Mouse (Mus musculus): ENCODE data around the gene Ets1. TPM values are rescaled to one million over a fixed set of nuclear protein-coding genes. Genes with fewer than 3 reads are reported as not detected.

Ets1 gene
- polyA plus RNA-seq, 1 experiment, result 1.1 TPM

DNA sequence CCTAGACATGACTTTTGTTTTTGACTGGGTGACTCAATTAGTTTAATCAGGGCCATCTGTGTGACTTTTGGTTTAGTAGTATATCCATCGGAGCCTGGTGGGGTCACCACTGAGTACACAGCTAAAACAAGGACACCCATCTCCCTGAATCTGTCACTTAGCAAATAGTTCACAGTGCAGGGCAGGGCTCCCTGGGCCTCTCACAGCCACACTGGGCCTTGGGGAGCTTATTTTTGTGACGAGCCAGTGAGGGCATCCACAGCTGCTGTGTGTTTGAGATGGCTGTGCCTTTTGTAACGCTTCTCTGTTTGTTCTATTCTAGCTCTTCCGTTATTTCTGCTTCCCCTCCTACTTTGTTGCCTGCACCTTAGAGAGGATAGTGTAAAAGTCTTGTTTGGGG is 90.6 kb downstream of the Ets1 start:
- TF ChIP-seq CTCF (IDR thresholded peaks at IDR 0.05; ENCODE audit: control insufficient read depth, insufficient read depth, insufficient replicate concordance, low read depth, low read length) (no peak), POLR2A (IDR thresholded peaks at IDR 0.05; ENCODE audit: control insufficient read depth, low read depth, low read length) (no peak)
- Histone ChIP-seq H3K27ac (ENCODE audit: control insufficient read depth, insufficient read depth, low read depth, low read length) (no peak overlapping the region), H3K4me1 (ENCODE audit: control insufficient read depth, insufficient read depth, low read length) (no peaks in the 10 kb centered on the region), H3K4me3 (ENCODE audit: control insufficient read depth, low read depth, low read length) (no peak overlapping the region), H3K27me3 (ENCODE audit: control insufficient read depth, insufficient read depth, low read length) (no peaks in the 10 kb centered on the region), H3K36me3 (ENCODE audit: control insufficient read depth, insufficient read depth, low read length) (no peaks in the 10 kb centered on the region)

DNA sequence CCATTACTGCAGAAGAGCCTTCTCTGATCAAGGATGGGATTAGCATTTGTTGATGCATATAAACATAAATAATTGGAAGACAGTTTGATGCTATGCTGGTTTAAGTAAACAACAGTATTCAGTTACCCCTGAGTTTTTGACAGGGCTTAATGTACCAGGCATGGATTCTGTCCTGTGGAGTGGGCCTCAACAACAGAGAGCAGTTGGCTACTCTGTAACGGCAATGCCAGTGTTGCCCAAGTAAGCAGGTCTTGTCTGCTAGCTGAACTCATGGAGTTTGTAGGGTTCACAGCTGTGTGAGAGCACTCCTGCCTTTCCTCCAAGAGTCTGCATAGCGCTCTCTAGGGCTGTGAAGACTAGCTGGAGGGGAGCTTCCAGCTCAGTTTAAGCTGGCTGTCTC is 91.0 kb downstream of the Ets1 start:
- no peaks in the 10 kb centered on the region for H3K4me1 ChIP-seq (ENCODE audit: control insufficient read depth, insufficient read depth, low read length)

DNA sequence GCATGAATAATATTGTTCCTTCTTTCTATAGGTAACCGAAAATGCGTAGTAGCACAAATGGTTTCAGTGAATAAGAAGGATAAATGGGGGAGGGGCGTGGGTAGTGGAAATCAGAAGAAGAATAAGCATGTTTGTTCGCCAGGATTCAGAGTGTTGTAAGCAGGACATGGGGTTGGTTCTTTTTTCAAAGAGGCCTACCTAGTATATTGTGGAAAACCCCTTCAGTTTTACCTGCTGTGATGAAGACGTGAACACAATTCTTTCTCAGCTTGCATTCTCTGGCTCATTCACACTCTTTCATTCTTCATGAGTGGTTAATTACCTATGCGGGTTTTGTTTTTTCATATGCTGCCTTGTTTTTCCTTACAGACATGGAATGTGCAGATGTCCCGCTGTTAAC is 92.3 kb downstream of the Ets1 start:
- no peak for TF ChIP-seq CTCF (IDR thresholded peaks at IDR 0.05; ENCODE audit: control insufficient read depth, insufficient read depth, insufficient replicate concordance, low read depth, low read length)
- Histone ChIP-seq H3K4me3 (ENCODE audit: control insufficient read depth, low read depth, low read length) (no peak overlapping the region), H3K4me1 (ENCODE audit: control insufficient read depth, insufficient read depth, low read length) (no peaks in the 10 kb centered on the region), H3K27ac (ENCODE audit: control insufficient read depth, insufficient read depth, low read depth, low read length) (no peak overlapping the region), H3K36me3 (ENCODE audit: control insufficient read depth, insufficient read depth, low read length) (no peaks in the 10 kb centered on the region), H3K27me3 (ENCODE audit: control insufficient read depth, insufficient read depth, low read length) (no peaks in the 10 kb centered on the region)

More for the DNA sequence above, 91.0 kb downstream of the Ets1 start:
- Histone ChIP-seq H3K4me3 (ENCODE audit: control insufficient read depth, low read depth, low read length) (no peak overlapping the region), H3K36me3 (ENCODE audit: control insufficient read depth, insufficient read depth, low read length) (no peaks in the 10 kb centered on the region), H3K27me3 (ENCODE audit: control insufficient read depth, insufficient read depth, low read length) (no peaks in the 10 kb centered on the region), H3K27ac (ENCODE audit: control insufficient read depth, insufficient read depth, low read depth, low read length) (no peak overlapping the region)
- no peak for TF ChIP-seq POLR2A (IDR thresholded peaks at IDR 0.05; ENCODE audit: control insufficient read depth, low read depth, low read length)
- TF ChIP-seq CTCF (IDR thresholded peaks at IDR 0.05; ENCODE audit: control insufficient read depth, insufficient read depth, insufficient replicate concordance, low read depth, low read length), result no peak

DNA sequence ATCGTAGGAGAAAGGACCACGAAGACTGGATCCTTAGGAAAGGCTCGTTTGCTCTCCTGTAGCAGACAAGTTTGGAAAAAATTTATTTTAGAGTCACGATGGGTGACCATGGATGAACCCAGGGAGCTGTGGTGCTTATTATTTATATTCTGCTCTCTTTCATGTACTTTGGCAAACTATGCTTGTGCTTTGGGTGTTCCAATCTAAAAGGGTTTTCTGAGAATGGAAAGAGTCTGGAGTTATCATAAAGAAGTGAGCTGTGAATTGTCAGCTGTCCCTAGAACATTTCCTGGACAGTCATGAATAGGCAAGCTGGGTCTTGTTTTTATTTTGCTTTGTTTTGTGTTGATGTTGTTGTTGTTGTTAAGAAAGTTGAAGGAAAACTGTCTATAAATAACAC is 92.8 kb downstream of the Ets1 start:
- no peaks in the 10 kb centered on the region for H3K36me3 ChIP-seq (ENCODE audit: control insufficient read depth, insufficient read depth, low read length)
- TF ChIP-seq POLR2A (IDR thresholded peaks at IDR 0.05; ENCODE audit: control insufficient read depth, low read depth, low read length) (no peak), CTCF (IDR thresholded peaks at IDR 0.05; ENCODE audit: control insufficient read depth, insufficient read depth, insufficient replicate concordance, low read depth, low read length) (no peak)

DNA sequence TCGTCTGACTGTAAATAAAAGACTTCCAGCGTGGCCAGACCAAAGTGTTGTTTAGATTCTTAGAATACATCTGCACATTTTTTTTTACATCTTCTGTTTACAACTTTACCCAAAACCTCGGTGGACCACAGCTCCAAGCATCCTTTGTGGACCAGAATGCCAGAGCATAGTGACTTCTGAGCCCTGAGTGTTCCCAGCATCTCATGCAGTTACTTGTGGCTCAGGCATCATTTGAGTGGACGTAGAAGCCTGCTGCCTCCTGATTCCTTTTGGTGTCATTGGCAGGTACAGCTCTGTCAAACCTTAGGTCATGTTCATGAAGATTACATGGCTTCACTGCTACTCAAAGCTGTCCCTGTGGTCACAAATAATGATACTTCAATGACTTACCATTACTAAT is 93.2 kb downstream of the Ets1 start:
- Histone ChIP-seq H3K4me1 (ENCODE audit: control insufficient read depth, insufficient read depth, low read length) (peaks cover 2% of the 10 kb centered on the region; the same call in 1 of the 2 replicates), H3K36me3 (ENCODE audit: control insufficient read depth, insufficient read depth, low read length) (no peaks in the 10 kb centered on the region), H3K27me3 (ENCODE audit: control insufficient read depth, insufficient read depth, low read length) (no peaks in the 10 kb centered on the region), H3K4me3 (ENCODE audit: control insufficient read depth, low read depth, low read length) (no peak overlapping the region), H3K27ac (ENCODE audit: control insufficient read depth, insufficient read depth, low read depth, low read length) (no peak overlapping the region)
- TF ChIP-seq POLR2A (IDR thresholded peaks at IDR 0.05; ENCODE audit: control insufficient read depth, low read depth, low read length) (no peak), CTCF (IDR thresholded peaks at IDR 0.05; ENCODE audit: control insufficient read depth, insufficient read depth, insufficient replicate concordance, low read depth, low read length) (no peak)

More for the DNA sequence above, 92.8 kb downstream of the Ets1 start:
- H3K4me3 ChIP-seq (ENCODE audit: control insufficient read depth, low read depth, low read length), result no peak overlapping the region
- peaks cover under 1% of the 10 kb centered on the region; the same call in 1 of the 2 replicates for H3K4me1 ChIP-seq (ENCODE audit: control insufficient read depth, insufficient read depth, low read length)
- no peaks in the 10 kb centered on the region for H3K27me3 ChIP-seq (ENCODE audit: control insufficient read depth, insufficient read depth, low read length)
- no peak overlapping the region for H3K27ac ChIP-seq (ENCODE audit: control insufficient read depth, insufficient read depth, low read depth, low read length)

DNA sequence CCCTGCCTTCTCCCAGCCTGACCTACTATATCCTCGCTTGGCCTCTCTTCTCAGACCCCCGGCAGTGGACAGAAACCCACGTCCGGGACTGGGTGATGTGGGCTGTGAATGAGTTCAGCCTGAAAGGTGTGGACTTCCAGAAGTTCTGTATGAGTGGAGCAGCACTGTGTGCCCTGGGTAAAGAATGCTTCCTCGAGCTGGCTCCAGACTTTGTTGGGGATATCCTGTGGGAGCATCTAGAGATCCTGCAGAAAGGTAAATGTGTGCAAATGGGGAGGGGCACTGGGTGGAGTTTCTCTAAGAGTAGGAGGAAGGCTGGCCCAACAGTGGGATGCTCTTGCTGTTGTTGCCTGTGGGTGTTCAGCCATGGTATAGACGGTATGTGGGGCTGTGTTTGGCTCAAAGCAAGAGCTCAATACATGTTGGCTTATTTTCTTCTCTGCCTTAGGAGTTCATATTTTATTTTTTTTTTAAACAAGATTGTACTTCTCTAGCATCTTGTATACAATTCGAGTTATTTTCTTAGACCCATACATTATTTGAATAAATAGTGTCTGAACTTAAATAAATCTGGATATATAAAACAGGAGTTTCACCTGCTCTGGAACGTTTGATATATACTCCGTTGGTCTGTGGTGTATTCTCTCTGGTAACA is 94.1 kb downstream of the Ets1 start:
- H3K36me3 ChIP-seq (ENCODE audit: control insufficient read depth, insufficient read depth, low read length), result no peaks in the 10 kb centered on the region
- H3K4me3 ChIP-seq (ENCODE audit: control insufficient read depth, low read depth, low read length), result no peak overlapping the region
- no peak overlapping the region for H3K27ac ChIP-seq (ENCODE audit: control insufficient read depth, insufficient read depth, low read depth, low read length)
- H3K4me1 ChIP-seq (ENCODE audit: control insufficient read depth, insufficient read depth, low read length), result peaks cover 2% of the 10 kb centered on the region; the same call in 1 of the 2 replicates
- TF ChIP-seq POLR2A (IDR thresholded peaks at IDR 0.05; ENCODE audit: control insufficient read depth, low read depth, low read length) (no peak), CTCF (IDR thresholded peaks at IDR 0.05; ENCODE audit: control insufficient read depth, insufficient read depth, insufficient replicate concordance, low read depth, low read length) (no peak)
- H3K27me3 ChIP-seq (ENCODE audit: control insufficient read depth, insufficient read depth, low read length), result no peaks in the 10 kb centered on the region

DNA sequence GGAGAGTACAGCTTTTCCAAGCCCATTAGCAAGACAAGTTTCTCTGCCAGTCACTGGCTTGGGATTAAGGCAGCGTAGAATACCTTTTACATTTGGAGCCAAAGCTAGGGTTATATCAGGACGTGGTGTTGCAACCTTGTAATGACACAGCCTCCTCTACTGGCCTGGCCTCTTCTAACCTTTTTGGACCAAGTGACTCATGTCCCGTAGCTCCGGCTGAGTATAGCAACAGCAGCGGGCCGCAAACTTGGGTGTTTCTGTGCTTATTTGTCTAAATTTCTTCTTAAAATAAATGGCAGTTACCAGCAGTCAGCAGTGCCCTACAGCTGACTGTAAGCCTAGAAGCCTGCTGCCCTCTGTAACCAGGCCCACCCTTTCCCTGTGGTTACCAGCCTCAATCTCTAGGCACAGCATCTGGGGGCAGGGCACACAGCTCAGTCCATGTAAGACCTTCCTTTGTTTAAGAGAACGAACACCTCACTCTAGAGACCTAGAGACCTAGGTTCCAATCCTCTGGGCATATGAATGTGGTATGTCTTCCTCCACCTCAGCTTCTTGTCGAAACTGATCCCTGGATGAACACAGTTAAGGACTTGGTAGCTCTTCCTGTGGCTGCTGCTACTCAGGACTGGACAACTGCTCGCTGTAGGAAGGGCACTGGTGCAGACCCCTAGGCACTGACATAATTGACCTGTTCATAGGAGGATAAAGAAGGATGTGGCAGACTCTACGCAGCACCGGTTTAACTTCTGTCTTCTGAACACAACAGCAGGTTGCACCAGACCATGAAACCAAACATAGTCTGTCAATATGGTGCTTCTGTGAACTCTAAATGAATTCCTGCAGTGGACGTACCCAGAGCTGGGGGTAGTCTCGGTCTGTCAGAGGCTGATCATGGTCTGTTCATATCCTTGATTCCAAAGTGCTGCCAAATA is 94.9 kb downstream of the Ets1 start:
- Histone ChIP-seq H3K27me3 (ENCODE audit: control insufficient read depth, insufficient read depth, low read length) (no peaks in the 10 kb centered on the region), H3K27ac (ENCODE audit: control insufficient read depth, insufficient read depth, low read depth, low read length) (no peak overlapping the region), H3K4me3 (ENCODE audit: control insufficient read depth, low read depth, low read length) (no peak overlapping the region), H3K4me1 (ENCODE audit: control insufficient read depth, insufficient read depth, low read length) (peaks cover 2% of the 10 kb centered on the region; the same call in 1 of the 2 replicates), H3K36me3 (ENCODE audit: control insufficient read depth, insufficient read depth, low read length) (no peaks in the 10 kb centered on the region)
- TF ChIP-seq CTCF (IDR thresholded peaks at IDR 0.05; ENCODE audit: control insufficient read depth, insufficient read depth, insufficient replicate concordance, low read depth, low read length) (no peak), POLR2A (IDR thresholded peaks at IDR 0.05; ENCODE audit: control insufficient read depth, low read depth, low read length) (no peak)

Measured in testis, adult 2 months (tissue).